Mouse (Mus musculus) kidney, postnatal 0 days (tissue): ENCODE data around the gene Phf5a. TPM values are rescaled to one million over a fixed set of nuclear protein-coding genes. Genes with fewer than 3 reads are reported as not detected.
A peak's percentile ranks its signal among the peaks of the same experiment; 100 is the strongest.

Experiments
- ATAC-seq: fragments of 200-750 bp; cut with Nextera tagmentation; replicated peaks from 2 replicates; pipeline ENCODE4 v1.8.0; 2017; ENCODE audit warnings: low read depth, moderate number of reproducible peaks, moderate TSS enrichment, moderate library complexity; ENCODE audit not compliant: low FRiP score
- DNase-seq: peaks from one replicate; pipeline ENCODE4 v3.0.0-alpha.2; 2016; ENCODE audit warnings: low spot score
- H3K27ac ChIP-seq: fragments of 300-500 bp; sonication (generic); 2 replicates; pipeline ENCODE4 v1.5.1; 2014; ENCODE audit warnings: mild to moderate bottlenecking
- H3K27me3 ChIP-seq: fragments of 300-500 bp; sonication (generic); 2 replicates; pipeline ENCODE4 v1.6.1; 2014; ENCODE audit warnings: low read length, mixed read lengths; ENCODE audit not compliant: insufficient read depth
- H3K36me3 ChIP-seq: fragments of 300-500 bp; sonication (generic); 2 replicates; pipeline ENCODE4 v1.6.1; 2014; ENCODE audit warnings: low read length, mixed read lengths; ENCODE audit not compliant: insufficient read depth
- H3K4me1 ChIP-seq: fragments of 300-500 bp; sonication (generic); replicated peaks from 2 replicates; pipeline ENCODE4 v1.6.1; 2014; ENCODE audit warnings: antibody characterized with exemption, low read length, mixed read lengths; ENCODE audit not compliant: insufficient read depth
- H3K4me2 ChIP-seq: fragments of 300-500 bp; sonication (generic); 2 replicates; pipeline ENCODE4 v1.6.1; 2014; ENCODE audit warnings: mild to moderate bottlenecking, low read length, moderate library complexity, mixed read lengths
- H3K4me3 ChIP-seq: fragments of 300-500 bp; sonication (generic); replicated peaks from 2 replicates; pipeline ENCODE4 v1.5.1; 2014; ENCODE audit warnings: low read depth, low read length
- H3K9ac ChIP-seq: fragments of 300-500 bp; sonication (generic); 2 replicates; pipeline ENCODE4 v1.6.1; 2014; ENCODE audit warnings: low read depth, low read length
- H3K9me3 ChIP-seq: fragments of 300-500 bp; sonication (generic); replicated peaks from 2 replicates; pipeline ENCODE4 v1.6.1; 2016; ENCODE audit warnings: low read length, inconsistent platforms, mixed read lengths
- CTCF ChIP-seq: IDR thresholded peaks from 2 replicates; pipeline ENCODE4 v1.5.1; 2016; ENCODE audit warnings: antibody characterized with exemption, low read depth, mild to moderate bottlenecking, moderate library complexity
- WGBS: fragments of 180-500 bp; shearing (Covaris S2); extraction: QIAGEN DNeasy Blood & Tissue Kit; methylation state at CpG from one replicate; pipeline ENCODE4 v1.1.7; 2014; 5-methylcytosine and 5-hydroxymethylcytosine counted together
- polyA plus RNA-seq: library from polyadenylated mRNA; unstranded; fragments of >200 nt; fragmentation: Nextera tagmentation; extraction: Ambion mirVana; gene quantifications from 2 replicates; pipeline ENCODE4 v1.2.1, GENCODE M21; 2015

Phf5a gene
- polyA plus RNA-seq, 1 experiment from 2014 or later: 103 TPM

DNA sequence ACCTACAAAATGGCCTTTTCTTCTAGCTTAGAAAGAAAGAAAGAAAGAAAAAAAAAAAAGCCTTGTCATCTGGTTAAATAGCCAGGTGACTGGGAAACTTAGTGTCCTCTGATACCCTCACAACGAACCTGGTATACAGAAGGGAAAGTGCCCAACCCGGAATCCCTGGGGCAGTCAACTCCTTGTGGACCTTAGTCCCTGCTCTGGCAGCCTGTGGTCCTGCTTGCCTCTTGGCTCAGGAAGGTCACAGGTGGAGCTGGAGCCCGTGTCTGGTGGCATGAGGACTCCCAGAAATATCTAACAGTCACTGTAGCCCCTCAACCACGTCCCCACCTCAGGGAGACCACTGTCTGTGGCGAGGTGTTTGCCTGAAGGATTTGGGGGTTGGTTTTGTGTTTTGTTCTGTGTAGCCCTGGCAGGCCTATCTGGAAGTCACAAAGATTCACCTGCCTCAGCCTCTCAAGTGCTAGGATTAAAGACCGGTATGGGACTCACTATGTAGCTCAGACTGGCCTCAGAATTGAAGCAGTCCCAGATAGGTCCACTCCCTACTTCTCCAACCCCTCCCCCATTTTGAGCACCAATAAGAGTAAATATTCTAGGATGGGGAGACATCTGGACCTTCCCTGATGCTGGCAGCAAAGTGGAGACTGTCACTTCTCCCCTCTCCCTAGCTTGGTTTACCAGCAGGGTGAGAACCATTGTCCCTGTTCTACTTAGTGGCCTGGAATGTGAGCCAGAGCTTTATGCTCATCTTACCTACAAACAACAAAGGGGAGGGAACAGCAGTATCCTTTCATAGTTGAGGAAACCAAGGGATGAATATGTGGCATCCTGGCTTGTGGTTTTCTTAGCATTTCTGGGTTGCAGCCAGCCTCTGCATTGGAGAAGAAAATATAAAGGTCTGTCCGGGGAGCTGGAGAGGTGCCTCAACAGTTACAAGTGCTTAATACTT is 34.5 kb downstream of the Phf5a start:
- H3K4me1 ChIP-seq: peaks cover 19% of the 10 kb centered on the region
- no peak overlapping the region for H3K27ac ChIP-seq
- no peaks in the 10 kb centered on the region for H3K9me3 ChIP-seq
- no peak overlapping the region for H3K9ac ChIP-seq
- H3K4me2 ChIP-seq: peak overlapping the region; percentile 58; the same call in 1 of the 2 replicates
- no peak overlapping the region for H3K4me3 ChIP-seq
- WGBS: 65% methylated on average over 7 of the region's 7 CpGs
- TF ChIP-seq CTCF: no peak
- ATAC-seq: no peak
- no peaks in the 10 kb centered on the region for H3K36me3 ChIP-seq
- no peaks in the 10 kb centered on the region for H3K27me3 ChIP-seq
- DNase-seq: no peak

DNA sequence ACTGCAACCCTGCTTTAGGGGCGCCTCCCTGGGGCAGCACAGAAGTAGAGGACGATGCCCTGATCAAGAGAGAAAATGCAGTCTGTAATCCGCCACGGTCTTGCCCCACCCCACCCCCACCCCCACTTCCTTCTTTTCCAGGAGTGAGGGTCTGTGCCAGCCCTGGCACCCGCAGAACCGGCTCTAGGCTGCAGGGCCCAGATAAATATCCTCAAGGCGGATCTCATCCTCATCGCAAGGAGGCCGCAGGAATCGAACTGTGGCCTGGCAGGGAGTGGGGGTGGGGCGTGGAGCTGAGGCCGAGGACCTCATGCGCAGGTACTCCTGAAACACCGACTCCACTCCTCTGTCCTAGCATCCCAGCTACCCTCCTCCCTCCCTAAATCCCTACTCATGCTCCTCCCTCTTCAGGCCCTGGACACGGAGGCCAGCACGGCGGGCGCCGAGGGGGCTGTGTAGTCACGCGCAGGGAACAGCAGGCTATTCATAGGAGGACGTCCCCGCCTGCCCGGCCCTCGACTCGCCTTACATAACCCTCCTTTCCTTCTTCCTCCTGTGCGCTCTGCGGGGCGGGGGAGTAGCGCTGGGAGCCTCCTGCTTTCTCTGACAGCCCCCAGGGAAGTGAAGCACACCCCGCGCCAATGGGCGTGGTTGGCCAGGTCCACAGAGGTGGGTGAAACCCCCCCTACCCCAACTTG is 35.4 kb downstream of the Phf5a start:
- H3K36me3 ChIP-seq: no peaks in the 10 kb centered on the region
- peak overlapping the region; percentile 58 for H3K4me2 ChIP-seq
- peak; percentile 95 for DNase-seq
- peak; percentile 81 for ATAC-seq
- H3K27ac ChIP-seq: peak overlapping the region; percentile 51; the same call in 1 of the 2 replicates
- no peak for TF ChIP-seq CTCF
- H3K9me3 ChIP-seq: no peaks in the 10 kb centered on the region
- no peaks in the 10 kb centered on the region for H3K27me3 ChIP-seq
- peaks cover 19% of the 10 kb centered on the region for H3K4me1 ChIP-seq
- peak overlapping the region; percentile 10; the same call in 1 of the 2 replicates for H3K9ac ChIP-seq
- peak overlapping the region; percentile 29 for H3K4me3 ChIP-seq
- 4% methylated on average over 28 of the region's 33 CpGs for WGBS

- Histone ChIP-seq H3K4me1 (peaks cover 19% of the 10 kb centered on the region), H3K9ac (no peak overlapping the region), H3K36me3 (no peaks in the 10 kb centered on the region), H3K4me3 (no peak overlapping the region), H3K27me3 (no peaks in the 10 kb centered on the region), H3K9me3 (no peaks in the 10 kb centered on the region), H3K27ac (no peak overlapping the region), H3K4me2 (no peak overlapping the region)
- no peak for ATAC-seq
- DNase-seq: no peak
- no peak for TF ChIP-seq CTCF
- WGBS: 65% methylated on average over 10 of the region's 10 CpGs
These were observed 36.5 kb downstream of the Phf5a start for GRCm38 (mm10) chr15:81835007-81835880.

GRCm38 (mm10) chr15:81834171-81834841 is 37.4 kb downstream of the Phf5a start:
- WGBS: 69% methylated on average over 3 of the region's 3 CpGs

DNA sequence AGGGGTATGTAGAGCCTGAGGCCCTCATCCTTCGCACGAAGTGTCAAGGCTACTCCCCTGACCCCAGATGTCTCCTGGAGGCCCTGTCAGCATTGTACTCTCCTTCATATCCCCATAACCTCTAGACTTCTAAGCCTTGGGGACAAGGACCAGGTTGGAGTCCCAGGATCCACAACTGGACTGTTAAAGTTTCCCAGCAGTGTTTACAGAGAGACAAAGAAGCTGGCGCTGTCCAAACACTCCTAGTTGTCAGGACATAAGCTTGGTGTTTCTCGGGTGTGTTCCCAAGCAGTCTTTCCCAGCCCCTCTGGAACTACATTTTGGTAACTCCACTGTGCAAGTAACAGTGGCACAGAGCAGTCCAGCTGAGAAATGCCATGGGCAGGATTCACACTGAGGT is 38.2 kb downstream of the Phf5a start:
- H3K4me3 ChIP-seq: no peak overlapping the region
- DNase-seq (no peak), ATAC-seq (no peak)
- H3K9me3 ChIP-seq: no peaks in the 10 kb centered on the region
- H3K27ac ChIP-seq: no peak overlapping the region
- no peak overlapping the region for H3K9ac ChIP-seq
- WGBS: 75% methylated on average over 4 of the region's 4 CpGs
- no peak for TF ChIP-seq CTCF
- peaks cover 3% of the 10 kb centered on the region; the same call in 1 of the 2 replicates for H3K36me3 ChIP-seq
- peaks cover 15% of the 10 kb centered on the region for H3K4me1 ChIP-seq
- H3K27me3 ChIP-seq: no peaks in the 10 kb centered on the region
- H3K4me2 ChIP-seq: no peak overlapping the region

More at GRCm38 (mm10) chr15:81834171-81834841, 37.4 kb downstream of the Phf5a start:
- TF ChIP-seq CTCF: no peak
- H3K27ac ChIP-seq: no peak overlapping the region
- H3K4me1 ChIP-seq: peaks cover 19% of the 10 kb centered on the region
- no peak overlapping the region for H3K9ac ChIP-seq
- no peak for DNase-seq
- H3K9me3 ChIP-seq: no peaks in the 10 kb centered on the region
- H3K27me3 ChIP-seq: no peaks in the 10 kb centered on the region
- no peak overlapping the region for H3K4me2 ChIP-seq
- no peak for ATAC-seq
- no peaks in the 10 kb centered on the region for H3K36me3 ChIP-seq
- no peak overlapping the region for H3K4me3 ChIP-seq
